10 mouse cellular contexts compared by ENCODE assay signal in the genomic region with DNA sequence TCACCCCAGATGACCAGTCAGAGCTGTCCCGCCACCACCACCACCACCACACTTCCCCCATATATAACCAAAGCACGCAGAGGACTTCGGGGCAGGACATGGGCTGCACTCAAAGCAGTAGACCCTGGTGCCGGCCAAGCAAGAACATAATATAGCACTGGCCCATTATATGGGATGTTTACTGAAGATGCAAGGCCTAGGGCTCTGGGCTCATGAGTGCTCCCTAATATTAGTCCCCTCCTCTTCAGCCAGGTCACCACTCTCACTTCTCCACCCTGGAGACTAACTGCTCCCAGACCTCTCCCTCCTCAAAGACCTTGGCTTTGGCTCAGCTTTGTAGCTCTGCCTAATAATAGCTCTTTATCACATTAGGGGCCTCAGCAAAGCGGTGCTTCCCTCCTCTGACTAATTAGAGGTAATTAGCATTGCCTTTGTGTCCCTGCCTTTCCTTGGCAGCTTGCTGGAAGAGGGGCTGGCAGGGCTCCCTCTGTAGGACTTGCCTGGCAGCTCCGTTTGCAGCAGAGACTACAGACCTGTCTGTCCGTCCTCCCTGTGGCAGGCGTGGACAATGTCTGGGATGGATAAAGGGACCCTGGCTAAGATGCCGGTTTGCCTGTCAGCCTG. TPM values are rescaled to one million over a fixed set of nuclear protein-coding genes. Genes with fewer than 3 reads are reported as not detected.
DNase-seq lines count a peak whose midpoint lies in the region; ATAC-seq and TF ChIP-seq lines count a peak whose summit lies in the region.
"Had no signal": no experiment of that assay in that cellular context is flagged by ENCODE, and none has a peak within 500 bp of the region (broad histone marks: within the 10 kb centered on the region; RNA-seq: fewer than 3 reads in every experiment).

No protein-coding gene starts in this region.

- H3K4me3 ChIP-seq in lung, postnatal 0 days (ENCODE audit: low read depth, low read length): no peak overlapping the region
- H3K4me3 ChIP-seq: limb, embryonic 13.5 days; megakaryocyte, embryonic 14.5 days had no signal

- H3K27ac ChIP-seq in lung, postnatal 0 days (ENCODE audit: low read length): no peak overlapping the region
- H3K27ac ChIP-seq: limb, embryonic 13.5 days had no signal

- H3K4me1 ChIP-seq in lung, postnatal 0 days (ENCODE audit: insufficient read depth, low read depth, low read length): no peaks in the 10 kb centered on the region
- H3K4me1 ChIP-seq: limb, embryonic 13.5 days; megakaryocyte, embryonic 14.5 days had no signal

- no peak for TF ChIP-seq EP300 in lung, postnatal 0 days (IDR thresholded peaks at IDR 0.05)

- TF ChIP-seq CTCF in lung, postnatal 0 days (IDR thresholded peaks at IDR 0.05): 0 out of 2 replicates have a peak, but pooled peaks have one; percentile 1

- 58% methylated on average over 9 of the region's 9 CpGs for WGBS in lung, postnatal 0 days

- H3K36me3 ChIP-seq in lung, postnatal 0 days (ENCODE audit: insufficient read depth, low read length): no peaks in the 10 kb centered on the region
- H3K36me3 ChIP-seq: limb, embryonic 13.5 days had no signal

- H3K27me3 ChIP-seq in lung, postnatal 0 days (replicated peaks; ENCODE audit: insufficient read depth, low read length): no peaks in the 10 kb centered on the region
- H3K27me3 ChIP-seq: limb, embryonic 13.5 days had no signal

- DNase-seq in lung, postnatal 0 days (ENCODE audit: low spot score): no peak
- no peak for DNase-seq in lung, postnatal 4 days
- DNase-seq in frontal cortex, postnatal 14 days (ENCODE audit: low spot score in 2 of 2): peak; percentile 57 to 59
- peak; percentile 75 for DNase-seq in left cerebral cortex, postnatal 14 days (ENCODE audit: low spot score in 2 of 2)
- DNase-seq in right cerebral cortex, postnatal 4 days: peak; percentile 65
- DNase-seq in c-Kit-positive CD71-positive TER-119-positive erythroid progenitor cells, embryonic 14.5 days (ENCODE audit: low spot score): no peak
- DNase-seq in thymus, postnatal 10 days (ENCODE audit: low spot score in 2 of 2): no peak

- no peak overlapping the region for H3K9ac ChIP-seq in lung, postnatal 0 days (replicated peaks; ENCODE audit: low read depth)
- H3K9ac ChIP-seq: limb, embryonic 13.5 days had no signal

- intact Hi-C loops in left cerebral cortex, postnatal 14 days (cut with DNase I): no loop called here

- H3K4me2 ChIP-seq in lung, postnatal 0 days (replicated peaks; ENCODE audit: low read depth, low read length): no peak overlapping the region
- H3K4me2 ChIP-seq: limb, embryonic 13.5 days had no signal

- no peaks in the 10 kb centered on the region for H3K9me3 ChIP-seq in lung, postnatal 0 days (ENCODE audit: low read length)
- H3K9me3 ChIP-seq: limb, embryonic 13.5 days; megakaryocyte, embryonic 14.5 days had no signal

- no peak for ATAC-seq in lung, postnatal 0 days

RNA-seq across cellular contexts. Expression of a gene that starts 21.0 kb away (rescaled TPM):
- polyA plus RNA-seq in lung, postnatal 0 days (2015; fragmentation: Nextera tagmentation; extraction: Ambion mirVana): not detected in 2 replicates
- total RNA-seq in left cerebral cortex, postnatal 14 days (2021): 1 to 10 TPM; 5.4 to 6.2 TPM
- polyA plus RNA-seq: stomach, embryonic 14.5 days had no signal

RNA-seq across cellular contexts. Expression of a gene that starts 38.4 kb away (rescaled TPM):
- polyA plus RNA-seq in lung, postnatal 0 days (2015; fragmentation: Nextera tagmentation; extraction: Ambion mirVana): 141 and 151 TPM in 2 replicates
- 10 to 100 TPM; 43.8 to 50.2 TPM for total RNA-seq in left cerebral cortex, postnatal 14 days (2021)

Comparison
In these comparisons a context has a peak if more than half of its experiments do, and no peak if none do; other contexts are left out.
1. DNase-seq: peak in frontal cortex, postnatal 14 days (2 of 2), left cerebral cortex, postnatal 14 days (2 of 2) and right cerebral cortex, postnatal 4 days (single experiment); none in lung, postnatal 0 days (single experiment), lung, postnatal 4 days (0 of 2), c-Kit-positive CD71-positive TER-119-positive erythroid progenitor cells, embryonic 14.5 days (single experiment) and thymus, postnatal 10 days (0 of 2).